Mouse (Mus musculus) layer of hippocampus, adult 2 months (tissue): ENCODE results near the gene Xpnpep3. TPM values are rescaled to one million over a fixed set of nuclear protein-coding genes. Genes with fewer than 3 reads are reported as not detected.

Experiments
- DNase-seq, 2 experiments: peaks; one replicate each; pipeline ENCODE4 v3.0.0; 2022; ENCODE audit warnings: low spot score in 2 of 2
- H3K27ac ChIP-seq: fragments of 200-600 bp; 2 replicates; pipeline ENCODE4 v1.8.1; 2022
- H3K4me3 ChIP-seq: fragments of 200-600 bp; 2 replicates; pipeline ENCODE4 v1.8.1; 2022; ENCODE audit warnings: mild to moderate bottlenecking
- CTCF ChIP-seq: fragments of 200-600 bp; conservative IDR thresholded peaks from 2 replicates; pipeline ENCODE4 v1.8.1; 2022; ENCODE audit warnings: antibody characterized with exemption, mild to moderate bottlenecking, moderate library complexity
- total RNA-seq, 2 experiments: library from RNA; stranded (reverse); gene quantifications; 2 replicates each; pipeline ENCODE4 v1.2.3; 2021

Xpnpep3 gene
- total RNA-seq, 2 experiments from 2014 or later: 17.0 to 17.9 TPM

DNA sequence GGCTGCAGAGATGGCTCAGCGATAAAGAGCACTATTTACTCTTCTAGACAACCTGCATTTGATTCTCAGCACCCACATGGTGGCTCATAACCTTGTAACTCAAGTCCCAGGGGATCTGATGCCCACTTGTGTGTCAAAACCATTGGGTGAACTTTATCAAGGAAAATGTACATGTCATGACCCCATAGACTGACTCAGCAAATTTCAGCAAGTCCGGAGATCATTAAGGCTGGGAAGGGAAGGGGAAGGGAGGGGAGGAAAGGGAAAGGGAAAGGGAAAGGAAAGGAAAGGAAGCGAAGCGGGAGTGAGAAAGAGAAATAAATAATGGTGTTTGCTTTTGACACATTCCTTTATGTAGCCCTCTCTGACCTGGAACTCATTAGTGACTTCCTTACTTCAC lies 18.1 kb downstream of the Xpnpep3 start:
- Histone ChIP-seq H3K27ac (no peak overlapping the region), H3K4me3 (no peak overlapping the region)
- no peak for TF ChIP-seq CTCF
- DNase-seq: no peak

DNA sequence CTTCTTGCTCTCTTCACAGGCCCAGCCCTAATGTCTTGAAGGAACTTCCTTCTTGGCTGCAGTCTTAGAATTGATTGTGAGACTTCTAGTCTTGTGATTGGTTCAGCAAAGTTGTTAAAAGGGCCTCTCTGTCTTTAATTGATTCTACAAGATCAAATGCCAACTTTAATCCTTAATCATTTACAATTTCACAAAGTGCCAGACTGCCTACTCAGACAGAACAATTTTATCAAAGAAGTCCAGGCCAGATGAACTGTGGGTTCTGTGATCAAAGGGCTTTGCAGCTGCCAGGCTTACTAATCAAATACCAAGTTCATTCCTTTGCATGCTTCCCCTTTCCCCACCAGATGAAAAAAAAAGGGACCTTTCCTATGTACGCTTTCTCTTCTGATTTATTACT lies 21.5 kb downstream of the Xpnpep3 start:
- TF ChIP-seq CTCF: no peak
- Histone ChIP-seq H3K27ac (peak overlapping the region; percentile 68; the same call in 1 of the 2 replicates), H3K4me3 (no peak overlapping the region; the same call in 1 of the 2 replicates)
- no peak for DNase-seq

DNA sequence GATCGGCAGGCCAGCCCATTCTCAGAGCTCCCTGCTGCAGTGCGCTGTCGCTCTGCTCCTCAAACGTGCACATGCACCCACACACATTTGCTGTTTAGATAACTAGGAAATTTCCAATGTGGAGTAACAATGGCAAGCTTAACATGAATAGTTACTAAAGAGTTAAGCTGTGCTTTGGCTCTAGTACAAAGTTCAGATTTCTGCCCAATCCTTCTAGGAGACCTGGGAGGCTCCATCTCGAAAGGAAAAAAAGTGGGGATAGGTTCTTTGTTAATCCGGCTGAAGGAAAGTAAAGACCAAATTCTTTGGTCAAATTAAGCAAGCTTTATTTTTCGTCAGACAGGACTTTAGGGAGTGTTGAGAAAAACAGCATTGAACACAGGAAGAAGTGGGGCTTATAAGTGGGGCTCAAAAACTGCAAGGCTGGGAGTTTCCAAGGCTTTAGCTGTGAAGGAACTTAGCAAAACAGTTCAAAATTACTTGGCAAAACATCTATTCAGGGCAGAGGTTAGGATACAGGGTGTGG lies 22.3 kb downstream of the Xpnpep3 start:
- Histone ChIP-seq H3K4me3 (peak overlapping the region; percentile 16; the same call in 1 of the 2 replicates), H3K27ac (peak overlapping the region; percentile 68)
- peak in 1 of 2 experiments; percentile 16 for DNase-seq
- no peak for TF ChIP-seq CTCF

GRCm38 (mm10) chr15:81425311-81425710 lies 25.4 kb downstream of the Xpnpep3 start:
- no peak for DNase-seq
- Histone ChIP-seq H3K27ac (no peak overlapping the region), H3K4me3 (no peak overlapping the region)
- no peak for TF ChIP-seq CTCF

GRCm38 (mm10) chr15:81427947-81428346 lies 28.0 kb downstream of the Xpnpep3 start:
- no peak for DNase-seq
- no peak overlapping the region for H3K27ac ChIP-seq
- H3K4me3 ChIP-seq: no peak overlapping the region
- TF ChIP-seq CTCF: no peak

DNA sequence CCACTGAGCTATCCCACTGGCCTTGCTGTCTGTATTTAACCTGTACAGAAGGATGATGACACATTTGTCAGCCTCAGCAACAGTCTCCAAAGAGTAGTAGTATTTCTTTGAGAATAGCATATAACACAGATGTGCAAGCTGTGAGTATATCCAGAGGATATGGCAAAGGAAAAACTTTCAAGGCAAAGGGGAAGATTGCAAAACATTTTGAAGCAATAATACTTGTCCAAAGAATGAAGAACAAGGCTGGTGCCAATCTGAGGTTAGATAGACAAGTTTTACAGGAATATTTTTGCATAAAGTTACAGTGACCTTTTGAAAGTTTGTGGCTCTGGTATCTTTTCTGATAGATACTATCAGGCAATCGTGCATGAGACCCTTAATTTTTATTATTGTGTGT lies 31.3 kb downstream of the Xpnpep3 start:
- no peak for TF ChIP-seq CTCF
- DNase-seq: no peak
- Histone ChIP-seq H3K27ac (no peak overlapping the region), H3K4me3 (no peak overlapping the region)

GRCm38 (mm10) chr15:81438345-81438744 lies 38.4 kb downstream of the Xpnpep3 start:
- Histone ChIP-seq H3K27ac (no peak overlapping the region), H3K4me3 (no peak overlapping the region)
- no peak for DNase-seq
- TF ChIP-seq CTCF: no peak

DNA sequence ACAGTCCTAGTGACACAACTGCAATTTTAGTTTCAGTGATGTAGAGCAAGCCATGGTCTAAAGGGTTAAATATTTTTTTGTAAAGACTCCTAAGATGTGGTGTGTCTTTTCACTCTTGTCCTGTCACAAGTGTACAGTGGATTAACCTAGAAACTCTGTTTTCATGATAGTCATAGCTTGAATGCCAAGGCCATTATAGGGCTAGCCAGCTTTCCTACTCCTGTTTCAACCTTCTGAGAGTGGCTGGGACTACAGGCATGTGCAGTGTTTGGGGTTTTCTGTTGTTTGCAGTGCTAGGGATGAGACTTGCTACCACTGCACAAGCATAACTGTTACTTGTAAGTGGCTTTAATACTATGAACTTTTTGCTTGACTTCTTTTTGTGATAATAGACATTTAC lies 39.3 kb downstream of the Xpnpep3 start:
- DNase-seq: no peak
- H3K27ac ChIP-seq: no peak overlapping the region
- no peak overlapping the region for H3K4me3 ChIP-seq
- TF ChIP-seq CTCF: no peak

- no peak overlapping the region for H3K4me3 ChIP-seq
- no peak overlapping the region for H3K27ac ChIP-seq
- TF ChIP-seq CTCF: peak; percentile 94
- DNase-seq: peak; percentile 72 to 79
These were observed 48.5 kb downstream of the Xpnpep3 start for GRCm38 (mm10) chr15:81448463-81448862.

DNA sequence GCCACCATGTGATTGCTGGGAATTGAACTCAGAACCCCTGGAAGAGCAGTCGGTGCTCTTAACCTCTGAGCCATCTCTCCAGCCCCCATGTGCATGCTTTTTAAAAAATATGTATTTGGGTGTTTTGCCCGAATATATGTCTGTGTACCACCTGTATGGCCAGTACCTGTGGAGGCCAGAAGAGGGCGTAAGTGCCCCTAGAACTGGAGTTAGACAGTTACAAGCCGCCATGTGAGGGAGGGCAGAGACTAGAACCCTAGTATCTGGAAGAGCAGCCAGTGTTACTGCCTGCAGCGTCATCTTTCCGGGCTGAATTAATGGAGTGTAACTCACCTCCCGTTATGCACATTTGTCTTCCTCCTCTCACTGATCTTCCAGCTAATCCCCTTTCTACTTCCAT lies 61.6 kb downstream of the Xpnpep3 start:
- Histone ChIP-seq H3K27ac (no peak overlapping the region), H3K4me3 (no peak overlapping the region)
- no peak for DNase-seq
- peak; percentile 36; the same call in 1 of the 2 replicates for TF ChIP-seq CTCF

DNA sequence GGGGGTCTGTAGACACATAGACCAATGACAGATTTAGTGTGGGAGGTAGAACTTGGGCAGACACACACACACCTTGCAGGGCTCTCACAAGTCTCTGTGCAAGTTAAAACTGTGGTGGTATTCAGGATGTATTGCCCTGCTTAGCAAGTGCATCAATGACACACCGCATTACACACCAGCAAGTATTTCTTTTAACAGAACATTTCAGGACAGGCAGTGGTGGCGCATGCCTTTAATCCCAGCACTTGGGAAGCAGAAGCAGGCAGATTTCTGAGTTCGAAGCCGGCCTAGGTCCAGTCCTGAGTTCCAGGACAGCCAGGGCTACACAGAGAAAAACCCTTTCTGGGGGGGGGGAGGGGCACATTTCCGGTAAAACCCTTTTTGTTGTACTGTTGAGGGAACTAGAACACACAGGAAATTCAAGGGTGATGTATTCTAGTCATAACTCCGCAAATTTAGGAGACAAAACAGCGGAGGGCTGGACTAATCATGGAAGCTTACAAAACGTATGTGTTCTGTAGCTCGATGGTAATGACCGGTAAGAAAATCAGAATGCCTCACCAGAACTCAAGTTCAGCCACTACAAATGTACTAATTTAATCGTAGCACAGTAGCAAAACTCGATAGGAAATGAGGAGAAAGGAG lies 65.2 kb downstream of the Xpnpep3 start:
- no peak for DNase-seq
- H3K4me3 ChIP-seq: peak overlapping the region; percentile 78
- TF ChIP-seq CTCF: no peak
- peak overlapping the region; percentile 96 for H3K27ac ChIP-seq

DNA sequence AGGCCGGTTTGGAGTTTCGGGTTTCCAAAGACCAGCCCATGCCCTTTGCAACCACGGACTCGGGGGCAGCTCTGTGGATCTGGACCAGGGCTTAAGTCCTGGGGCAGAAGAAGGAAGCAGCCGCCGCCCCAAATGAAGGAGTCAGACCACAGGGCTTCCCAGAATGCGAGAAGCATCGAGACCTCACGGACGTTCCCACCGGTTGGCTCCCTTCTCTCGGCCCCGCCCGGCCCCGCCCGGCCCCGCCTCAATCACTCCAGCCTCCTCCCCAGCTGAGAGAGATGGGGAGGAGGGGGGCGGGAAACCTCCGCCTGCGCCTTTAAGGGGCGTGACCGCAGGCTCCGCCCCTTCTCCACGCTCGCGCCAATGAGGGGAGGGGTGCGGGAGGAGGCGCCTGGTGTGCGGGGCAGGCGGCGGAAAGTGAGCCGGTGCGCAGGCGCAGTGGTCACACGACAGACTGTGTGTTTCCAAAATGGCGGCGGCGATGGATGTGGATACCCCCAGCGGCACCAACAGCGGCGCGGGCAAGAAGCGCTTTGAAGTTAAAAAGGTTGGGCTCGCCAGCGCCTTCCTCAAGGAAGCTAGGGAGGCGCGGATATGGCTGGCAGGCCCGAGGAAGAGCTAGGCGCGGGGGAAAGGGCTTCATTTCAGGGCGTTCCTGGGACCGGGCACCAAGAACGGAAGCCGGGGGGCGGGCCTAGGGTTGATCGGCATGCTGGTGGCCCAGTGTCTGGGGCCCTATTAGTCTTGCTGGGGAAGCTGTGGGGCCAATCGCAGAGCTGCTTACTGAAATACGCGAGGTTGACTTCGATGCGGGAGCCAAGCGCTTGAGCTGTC lies 66.2 kb downstream of the Xpnpep3 start, which contains the start of gene Rbx1:
TSS of gene Rbx1 (plus strand) at position 396 of the 837 bp plus-strand sequence.
- no peak for TF ChIP-seq CTCF
- Histone ChIP-seq H3K4me3 (peak within 1 kb of the TSS; percentile 78), H3K27ac (peak within 1 kb of the TSS; percentile 96)
- peak; percentile 98 to 99 for DNase-seq

- TF ChIP-seq CTCF: no peak
- no peak for DNase-seq
- Histone ChIP-seq H3K27ac (peak overlapping the region; percentile 96), H3K4me3 (peak overlapping the region; percentile 78)
These were observed 66.8 kb downstream of the Xpnpep3 start for GRCm38 (mm10) chr15:81466738-81467113.
